In the genomic region with DNA sequence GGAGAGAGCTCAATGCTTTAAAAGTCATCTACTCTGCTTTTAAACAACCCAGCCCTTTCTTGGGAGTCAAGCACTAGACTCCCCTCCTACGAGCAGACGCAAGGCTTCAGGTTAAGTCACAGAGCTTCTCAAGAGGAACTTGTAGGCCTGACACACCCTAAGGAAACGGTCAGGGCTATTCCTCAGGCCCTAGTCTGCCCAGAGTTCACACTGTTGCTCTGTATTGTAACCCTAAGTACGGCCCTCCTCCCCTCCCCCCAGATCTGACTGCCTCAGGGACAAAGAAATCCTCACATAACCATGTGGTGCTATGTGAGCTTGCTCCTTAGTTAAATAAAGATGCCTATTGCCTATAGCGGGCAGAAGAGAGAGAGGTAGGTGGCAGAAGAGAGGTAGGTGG, we compare ENCODE assay signal across 22 mouse cellular contexts.
"Had no signal": no experiment of that assay in that cellular context is flagged by ENCODE, and none has a peak within 500 bp of the region (broad histone marks: within the 10 kb centered on the region; RNA-seq: fewer than 3 reads in every experiment).

No protein-coding gene starts in this region.

- H3K27ac ChIP-seq: layer of hippocampus, adult 2 months; limb, embryonic 12.5 days; limb, embryonic 15.5 days; liver, embryonic 14.5 days; lung, embryonic 15.5 days; midbrain, embryonic 10.5 days; midbrain, embryonic 13.5 days; neural tube, embryonic 13.5 days; stomach, embryonic 15.5 days had no signal

- H3K4me3 ChIP-seq: layer of hippocampus, adult 2 months; limb, embryonic 12.5 days; limb, embryonic 15.5 days; lung, embryonic 15.5 days; megakaryocyte, embryonic 14.5 days; midbrain, embryonic 10.5 days; midbrain, embryonic 13.5 days; myocyte; neural tube, embryonic 13.5 days; stomach, embryonic 15.5 days had no signal

- DNase-seq: kidney, adult 18-20 months; kidney, adult 9 months; kidney, postnatal 14 days; kidney, postnatal 4 days; layer of hippocampus, postnatal 36 days; left cerebral cortex, postnatal 4 days; liver, postnatal 0 days; retina, postnatal 1 day; right cerebral cortex, postnatal 25 days; spleen, adult 18-20 months; thymus, postnatal 25 days had no signal

- H3K27me3 ChIP-seq: limb, embryonic 15.5 days; lung, embryonic 15.5 days; megakaryocyte, embryonic 14.5 days; midbrain, embryonic 13.5 days; neural tube, embryonic 13.5 days; stomach, embryonic 15.5 days had no signal

- H3K9ac ChIP-seq: limb, embryonic 12.5 days; limb, embryonic 15.5 days; liver, embryonic 14.5 days; liver, postnatal 0 days; lung, embryonic 15.5 days; midbrain, embryonic 13.5 days; neural tube, embryonic 13.5 days; stomach, embryonic 15.5 days had no signal
